Mouse (Mus musculus): ENCODE measurements around the gene Ppfia4.

Gene Ppfia4

DNA sequence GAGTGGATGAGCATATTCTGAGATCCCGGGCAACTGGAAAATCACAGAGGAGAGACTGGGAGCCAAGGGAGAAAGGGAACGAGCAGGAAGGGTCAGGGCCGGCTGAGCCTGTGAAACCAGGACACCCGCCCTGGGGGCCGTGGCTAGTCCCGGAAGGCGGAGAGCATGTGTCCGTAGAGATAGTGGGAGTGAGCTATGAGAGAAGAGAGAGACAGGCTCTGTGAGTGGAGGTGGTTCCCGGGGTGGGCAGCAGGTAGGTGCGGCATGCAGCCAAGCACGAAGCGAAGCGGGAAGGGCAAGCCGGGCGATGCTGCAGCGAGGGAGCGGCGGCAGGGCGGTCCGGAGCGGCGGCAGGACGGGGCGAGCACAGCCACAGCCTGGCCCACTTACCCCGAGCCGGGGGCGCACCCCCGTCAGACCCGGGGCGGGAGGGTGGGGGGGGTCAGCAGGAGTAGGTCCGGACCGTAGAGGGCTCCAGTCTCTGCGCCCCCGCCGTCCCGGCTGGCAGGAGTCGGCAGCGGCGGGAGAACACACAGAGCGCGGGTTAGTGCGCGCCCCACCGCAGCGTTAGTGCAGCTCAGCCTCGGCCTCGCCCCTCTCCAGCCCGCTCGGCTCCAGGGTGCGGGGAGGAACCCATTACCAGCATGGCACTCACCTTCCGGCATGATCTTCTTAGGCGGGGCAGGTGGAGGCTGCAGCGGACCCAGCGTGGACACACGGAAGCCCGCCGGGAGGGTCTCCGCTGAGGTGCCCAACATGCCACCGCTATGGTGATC is 33.9 kb downstream of the Ppfia4 start:
- peak; percentile 34 to 38 for DNase-seq (ENCODE audit: low spot score in 2 of 2)

DNA sequence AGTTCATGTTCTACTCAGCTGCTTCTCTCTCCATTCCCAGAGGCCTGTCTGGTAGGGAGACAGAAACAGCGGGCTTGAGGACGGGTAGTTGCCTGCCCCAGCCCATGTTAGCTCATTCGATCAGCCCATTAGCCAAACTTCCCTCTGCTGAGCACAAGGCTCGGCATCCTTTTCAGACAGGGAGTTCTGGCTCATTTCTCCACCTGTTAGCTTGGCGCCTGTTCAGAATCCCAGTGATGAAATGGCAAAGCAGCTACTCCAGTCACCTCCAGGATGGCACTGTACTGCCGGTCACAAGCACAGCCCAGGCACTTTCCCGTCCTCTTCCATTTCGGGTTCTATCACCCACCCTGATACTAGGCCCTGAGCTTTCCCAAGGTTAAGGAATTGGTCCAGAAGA is 35.5 kb downstream of the Ppfia4 start:
- no peak for DNase-seq (ENCODE audit: low spot score in 2 of 2)

DNA sequence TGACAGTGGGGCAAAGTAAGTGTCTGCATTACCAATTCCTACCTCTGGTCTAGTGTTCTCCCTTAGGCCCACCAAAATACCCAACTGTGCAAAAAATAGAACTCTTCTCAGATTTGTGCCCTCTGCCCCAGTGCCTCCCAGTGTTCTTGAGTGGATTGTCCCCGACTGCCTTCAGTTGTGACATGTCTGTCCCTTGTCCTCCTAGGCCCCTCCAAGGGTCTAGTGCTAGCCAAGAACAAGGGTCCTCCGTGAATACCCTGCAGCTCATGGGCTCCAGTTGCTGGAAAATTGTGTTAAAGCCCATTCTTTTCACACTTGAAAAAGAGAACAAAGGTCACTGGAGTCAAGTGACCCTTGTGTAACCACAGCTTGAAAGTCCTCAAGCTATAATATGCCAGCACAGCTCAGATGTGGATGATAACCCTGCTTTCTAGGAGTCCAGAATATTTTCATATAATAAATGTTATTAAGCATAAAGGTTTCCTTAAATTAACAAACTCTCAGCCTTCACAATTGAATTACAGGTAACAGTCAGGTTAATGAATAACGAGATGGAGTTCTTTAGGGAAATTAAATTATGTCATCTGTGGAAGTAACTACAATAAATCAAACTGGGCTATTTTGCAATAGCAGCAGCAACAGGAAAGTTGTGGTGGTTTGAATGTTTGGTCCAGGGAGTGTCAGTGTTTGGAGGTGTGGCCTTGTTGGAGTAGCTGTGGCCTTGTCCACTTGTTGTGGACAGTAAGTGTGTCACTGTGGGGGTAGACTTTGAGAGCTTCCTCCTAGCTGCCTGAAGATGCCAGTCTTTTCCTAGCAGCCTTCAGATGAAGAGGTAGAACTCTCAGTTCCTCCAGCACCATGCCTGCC is 38.8 kb downstream of the Ppfia4 start:
- no peak for DNase-seq (ENCODE audit: low spot score in 2 of 2)

DNA sequence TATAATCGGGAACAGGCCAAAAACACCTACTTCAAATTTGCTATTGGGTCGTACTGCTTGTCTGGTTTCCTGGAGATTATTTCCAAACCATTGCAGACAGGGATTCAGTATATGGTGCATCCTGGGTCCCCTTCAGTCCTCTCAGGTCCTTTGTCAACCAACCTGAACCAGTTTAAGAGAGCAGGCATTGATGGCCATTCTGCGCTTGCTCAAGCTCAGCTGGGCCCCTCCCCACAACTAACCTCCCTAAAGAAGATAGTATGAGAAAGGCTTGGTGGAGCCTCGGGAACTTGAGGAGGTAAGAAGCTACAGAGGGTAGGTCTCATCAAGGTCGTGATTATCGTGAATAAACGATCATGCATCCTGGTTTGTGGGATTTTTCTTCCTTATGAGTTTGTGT is 39.5 kb downstream of the Ppfia4 start:
- DNase-seq (ENCODE audit: low spot score in 2 of 2) = no peak

DNA sequence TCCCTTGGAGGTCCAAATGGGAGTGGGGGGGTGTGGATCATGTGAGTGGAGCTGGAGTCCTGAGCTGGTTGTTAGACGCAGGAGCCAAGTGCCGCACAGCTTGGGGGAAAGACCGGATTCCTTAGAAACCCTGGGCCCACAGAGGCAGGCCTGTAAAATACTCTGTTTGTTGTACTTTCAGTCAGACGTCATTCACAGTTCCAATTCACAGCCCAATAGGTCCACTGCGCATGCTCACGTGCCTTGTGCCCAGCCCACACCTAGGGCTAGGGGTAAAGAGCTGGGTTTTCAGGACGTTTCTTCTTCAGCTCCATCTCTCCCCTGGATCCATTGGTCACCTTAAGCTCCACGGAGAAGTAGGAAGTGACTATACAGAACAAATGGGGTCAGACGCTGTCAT is 40.1 kb downstream of the Ppfia4 start:
- no peak for DNase-seq (ENCODE audit: low spot score in 2 of 2)

DNA sequence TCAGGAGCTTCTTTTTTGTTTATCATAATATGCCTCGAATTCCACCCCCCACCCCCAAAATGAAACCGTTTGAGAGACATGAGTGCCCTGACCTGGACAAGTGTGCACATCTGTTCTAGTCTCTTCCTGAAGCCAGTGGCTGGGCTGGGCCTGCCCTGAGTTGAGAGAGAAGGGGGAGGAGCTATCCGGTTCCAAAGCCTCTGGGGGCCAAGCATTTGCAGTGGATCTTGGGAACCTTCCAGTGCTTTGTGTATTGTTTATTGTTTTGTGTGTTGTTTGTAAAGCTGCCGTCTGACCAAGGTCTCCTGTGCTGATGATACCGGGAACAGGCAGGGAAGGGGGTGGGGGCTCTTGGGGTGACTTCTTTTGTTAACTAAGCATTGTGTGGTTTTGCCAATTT is 40.7 kb downstream of the Ppfia4 start:
- DNase-seq (ENCODE audit: low spot score in 2 of 2) = peak; percentile 51 to 69

DNA sequence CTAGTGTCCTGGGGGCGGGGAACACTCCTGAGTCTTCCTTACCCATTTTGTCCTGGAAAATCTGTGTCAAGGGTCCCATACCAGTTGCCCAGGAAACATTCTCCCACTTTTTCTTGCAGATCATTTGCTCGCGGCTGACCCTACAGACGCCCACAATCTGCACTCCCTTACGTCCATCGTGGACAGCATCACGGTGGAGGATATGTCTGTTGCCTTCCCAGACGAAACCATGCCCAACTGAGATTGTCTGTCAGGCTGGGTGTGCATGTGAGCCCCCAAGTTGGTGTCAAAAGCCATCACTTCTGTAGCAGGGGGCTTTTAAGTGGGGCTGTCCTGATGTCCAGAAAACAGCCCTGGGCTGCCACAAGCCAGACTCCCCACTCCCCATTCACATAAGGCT is 41.2 kb downstream of the Ppfia4 start:
- no peak for DNase-seq (ENCODE audit: low spot score in 2 of 2)

DNA sequence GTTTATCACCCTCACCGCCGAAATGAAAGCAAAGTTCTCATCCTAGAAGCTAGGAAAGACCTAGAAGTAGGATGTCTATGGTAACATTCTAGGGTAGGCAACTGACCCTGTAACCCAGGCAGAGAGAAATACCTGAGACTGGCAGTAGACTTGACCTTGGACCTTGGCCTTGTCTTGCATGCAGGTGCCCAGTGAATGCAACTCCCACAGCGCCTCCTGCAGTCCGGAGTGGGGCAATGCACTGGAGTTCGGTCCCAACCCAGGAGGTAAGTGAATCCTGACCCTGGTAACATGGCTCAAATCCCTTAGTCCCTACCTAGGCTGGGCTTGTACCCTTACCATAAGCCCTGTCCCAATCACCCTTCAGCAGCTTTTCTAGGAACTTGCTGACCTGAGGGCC is 41.8 kb downstream of the Ppfia4 start:
- no peak for DNase-seq (ENCODE audit: low spot score in 2 of 2)

DNA sequence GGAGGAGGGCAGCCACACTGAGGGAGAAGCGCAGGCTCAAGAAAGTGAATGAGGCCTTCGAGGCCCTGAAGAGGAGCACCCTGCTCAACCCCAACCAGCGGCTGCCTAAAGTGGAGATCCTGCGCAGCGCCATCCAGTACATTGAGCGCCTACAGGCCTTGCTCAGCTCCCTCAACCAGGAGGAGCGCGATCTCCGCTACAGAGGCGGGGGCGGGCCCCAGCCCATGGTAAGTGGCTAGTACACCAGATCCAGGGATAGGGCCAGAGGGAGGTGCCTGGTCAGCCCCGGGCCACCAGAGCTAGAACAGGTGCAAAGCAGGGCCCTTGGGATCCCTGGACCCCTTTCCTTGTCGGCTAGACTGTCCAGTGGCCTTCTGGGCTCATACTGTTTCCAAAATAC is 42.4 kb downstream of the Ppfia4 start:
- DNase-seq (ENCODE audit: low spot score in 2 of 2) = no peak

DNA sequence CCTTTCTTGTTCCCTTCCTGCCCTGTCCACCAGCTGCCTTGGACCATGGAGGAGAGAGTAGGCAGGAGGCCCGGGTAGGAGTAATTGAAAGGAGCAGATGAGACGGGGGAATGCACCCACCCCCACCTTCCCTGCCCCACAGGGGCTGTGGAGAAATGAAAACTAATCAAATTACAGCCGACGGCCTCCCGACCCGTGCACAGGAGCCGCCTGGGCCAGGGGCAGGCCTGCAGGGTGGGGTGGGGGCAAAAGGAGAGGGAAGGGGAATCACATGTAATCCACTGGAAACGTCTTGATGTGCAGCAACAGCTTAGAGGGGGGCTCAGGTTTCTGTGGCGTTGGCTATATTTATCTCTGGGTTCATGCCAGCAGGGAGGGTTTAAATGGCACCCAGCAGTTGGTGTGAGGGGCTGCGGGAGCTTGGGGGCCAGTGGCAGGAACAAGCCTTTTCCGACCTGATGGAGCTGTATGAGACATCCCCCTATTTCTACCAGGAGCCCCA is 43.1 kb downstream of the Ppfia4 start, which contains the start of gene Myog:
Myog (plus strand) TSS at position 392 of the 502 bp plus-strand sequence.
- DNase-seq (ENCODE audit: low spot score in 2 of 2) = no peak

DNA sequence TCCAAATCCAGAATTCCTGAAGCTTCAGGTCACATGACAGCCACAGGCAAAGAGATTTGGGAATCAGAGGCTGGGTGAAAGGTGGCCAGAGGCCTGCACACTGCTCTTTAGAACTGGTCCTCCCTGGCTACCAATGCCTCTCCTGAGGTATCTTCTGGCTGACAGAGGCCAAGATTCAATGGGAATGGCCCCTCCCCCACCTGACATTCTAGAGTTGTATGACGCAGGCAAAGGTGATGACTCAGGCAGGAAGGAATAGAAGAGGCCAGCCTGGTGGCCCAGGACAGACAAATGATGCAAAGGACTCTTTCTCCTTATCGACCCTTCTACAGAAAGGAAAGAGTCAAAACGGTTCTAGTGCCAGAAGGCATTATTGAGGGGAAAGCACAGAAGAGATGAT is 44.5 kb downstream of the Ppfia4 start:
- DNase-seq (ENCODE audit: low spot score in 2 of 2) = no peak

DNA sequence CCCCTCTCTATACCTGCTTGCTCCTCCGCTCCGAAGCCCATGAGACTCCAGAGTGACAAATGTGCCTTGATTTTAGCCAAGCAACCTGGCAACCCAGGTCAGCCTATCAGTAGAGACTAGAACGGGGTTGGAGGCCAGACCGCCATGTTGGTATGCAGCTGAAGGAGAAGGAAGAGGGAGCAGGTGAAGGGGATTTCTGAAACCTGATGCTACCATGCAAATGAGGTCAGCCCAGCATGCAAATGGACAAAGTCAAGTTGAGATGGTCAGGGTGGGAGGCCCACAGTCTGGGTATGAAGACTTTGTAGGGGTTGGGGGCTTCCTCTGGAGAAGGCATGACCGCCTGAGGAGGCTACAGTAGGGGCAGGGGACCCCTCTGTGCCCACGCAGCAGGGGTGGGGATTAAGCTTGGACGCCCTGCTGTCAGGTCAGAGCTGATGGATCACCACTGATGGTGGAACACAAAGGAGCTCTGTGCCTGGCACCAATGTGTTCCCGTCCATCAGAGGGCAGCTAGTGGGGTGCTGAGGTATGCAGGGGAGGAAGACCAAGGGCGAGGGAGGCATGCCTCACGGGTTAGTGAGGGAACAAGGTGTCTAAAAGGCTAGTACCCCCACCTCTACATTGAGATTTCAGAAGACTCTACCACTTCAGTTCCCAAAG is 47.1 kb downstream of the Ppfia4 start:
- no peak for DNase-seq (ENCODE audit: low spot score in 2 of 2)

DNA sequence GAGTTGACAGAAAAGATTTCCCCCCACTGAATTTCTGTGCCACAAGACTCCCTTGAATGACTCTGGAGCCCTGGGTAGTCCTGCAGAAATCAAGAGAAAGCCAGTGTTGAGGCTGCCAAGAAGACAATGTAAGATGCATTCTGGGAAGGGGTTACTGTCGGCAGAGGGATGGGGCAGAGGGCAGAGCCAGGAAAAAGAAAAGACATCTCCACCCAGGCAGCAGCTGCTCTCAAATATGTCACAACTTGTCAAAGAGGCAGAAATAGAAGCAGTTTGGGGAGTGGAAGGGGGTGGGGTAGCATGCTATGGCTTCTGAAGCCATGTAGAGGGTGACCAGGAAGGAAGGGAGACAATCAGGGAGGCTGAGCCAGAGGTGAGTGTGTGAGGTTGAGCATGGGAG is 49.6 kb downstream of the Ppfia4 start:
- DNase-seq (ENCODE audit: low spot score in 2 of 2) = no peak

DNA sequence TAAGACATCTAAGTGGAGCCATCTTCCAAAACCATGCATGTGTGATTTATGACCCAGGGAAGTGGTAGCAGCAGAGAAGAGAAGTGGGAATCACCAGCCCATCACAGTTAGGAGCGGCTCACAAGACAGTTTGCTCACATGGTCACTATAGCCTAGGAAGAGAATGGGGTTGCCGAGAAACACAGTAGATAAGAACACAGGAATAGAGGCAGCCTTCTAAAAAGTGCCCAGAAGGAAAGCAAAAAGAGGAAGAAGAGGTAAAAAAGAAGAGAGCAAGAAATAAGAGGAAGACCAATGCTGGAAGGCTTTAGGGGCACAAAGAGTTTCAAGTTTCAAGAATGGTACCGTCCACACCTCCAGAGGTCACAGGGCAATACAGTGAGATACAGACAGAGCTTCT is 50.4 kb downstream of the Ppfia4 start:
- no peak for DNase-seq (ENCODE audit: low spot score in 2 of 2)

DNA sequence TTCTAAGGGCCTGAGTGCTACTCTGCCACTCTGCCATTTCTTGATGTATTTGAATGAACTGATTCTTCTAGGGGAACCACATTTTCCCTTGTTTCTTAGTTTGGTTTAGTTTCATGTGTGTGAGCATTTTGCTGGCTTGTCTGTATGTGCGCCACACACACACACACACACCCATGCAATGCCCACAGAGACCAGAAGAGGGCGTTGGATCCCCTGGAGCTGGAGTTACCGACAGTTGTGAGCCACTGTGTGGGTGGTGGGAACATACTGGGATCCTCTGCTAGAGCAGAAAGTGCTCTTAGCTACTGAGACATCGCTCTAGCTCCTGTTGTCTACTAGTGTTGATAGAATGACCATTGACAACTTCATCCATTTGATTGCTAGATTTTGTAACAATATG is 51.2 kb downstream of the Ppfia4 start:
- DNase-seq (ENCODE audit: low spot score in 2 of 2) = no peak

DNA sequence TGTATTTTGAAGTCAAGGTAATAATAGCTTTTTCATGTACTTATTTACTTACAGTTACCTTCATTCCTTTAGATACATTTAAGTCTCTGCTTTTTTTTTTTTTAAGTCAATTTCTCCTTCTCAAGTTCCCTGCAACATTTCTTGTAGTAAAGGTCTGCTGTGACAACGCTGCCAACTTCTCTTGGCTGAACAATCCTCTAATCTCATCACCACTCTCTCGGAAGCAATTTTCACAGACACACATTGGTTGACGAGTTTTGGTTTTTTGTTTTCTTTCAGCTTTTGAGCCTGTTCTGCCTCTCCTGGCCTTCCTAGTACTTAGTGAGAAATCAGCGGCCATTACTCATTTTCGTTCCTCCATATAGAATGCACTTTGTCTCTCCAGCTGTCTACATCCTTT is 52.6 kb downstream of the Ppfia4 start:
- DNase-seq (ENCODE audit: low spot score in 2 of 2) = no peak

DNA sequence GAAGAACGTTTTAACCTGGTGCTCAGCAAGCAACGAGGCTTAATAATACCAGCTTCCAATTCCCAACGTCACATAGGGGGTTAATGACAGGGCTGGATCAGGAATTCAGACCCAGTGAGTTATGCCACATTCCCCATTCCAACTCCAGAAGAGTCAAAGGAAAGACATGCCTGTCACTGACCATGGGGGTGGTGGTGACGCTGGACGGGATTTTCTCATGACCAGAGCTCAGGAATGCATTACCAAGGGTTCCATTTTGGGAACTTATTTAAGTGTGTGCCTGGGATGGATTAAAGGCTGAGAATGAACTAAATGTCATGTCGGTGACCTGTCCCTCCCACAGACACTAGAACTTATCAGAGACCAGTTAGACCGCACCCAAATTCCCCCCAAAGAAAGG is 55.9 kb downstream of the Ppfia4 start:
- DNase-seq (ENCODE audit: low spot score in 2 of 2) = no peak

DNA sequence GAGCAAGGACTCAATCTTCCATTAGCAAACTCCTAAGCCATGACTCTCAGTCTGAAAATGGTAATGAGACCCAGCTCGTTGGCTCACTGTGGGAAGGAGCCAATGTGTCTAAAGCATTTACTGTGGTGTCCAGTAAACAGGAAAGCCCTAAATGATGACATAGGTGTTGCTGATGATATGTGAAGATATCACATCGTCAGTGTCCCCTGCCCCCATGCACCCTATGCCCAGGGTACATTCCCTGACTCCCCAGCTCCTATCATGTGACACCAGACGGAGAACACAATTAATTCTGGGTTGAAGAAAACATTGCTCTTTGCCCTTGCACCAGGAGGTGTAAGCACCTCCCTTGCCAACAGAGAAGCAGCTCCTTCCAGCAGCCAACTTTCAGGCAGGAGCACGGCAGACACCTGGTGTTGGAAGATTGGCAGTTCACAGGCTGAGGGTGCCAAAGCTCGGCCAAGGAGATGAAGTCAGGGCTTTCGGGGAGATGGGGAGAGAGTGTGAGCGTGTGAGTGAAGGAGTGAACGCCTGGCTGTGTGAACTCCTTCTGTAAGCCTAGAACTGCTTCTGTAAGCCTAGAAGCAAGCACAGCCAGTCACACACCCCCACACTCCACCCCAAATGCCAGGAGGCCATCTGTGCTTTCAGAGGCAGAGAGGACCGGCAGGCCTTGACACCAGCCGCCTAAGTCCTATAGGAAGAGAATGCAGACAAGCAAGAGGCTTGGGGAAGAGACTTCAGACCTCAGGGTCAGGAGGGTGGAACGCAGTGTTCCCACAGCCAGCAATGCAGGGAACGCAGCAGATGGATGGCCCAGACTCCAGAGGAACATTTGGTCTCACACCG is 56.9 kb downstream of the Ppfia4 start:
- no peak for DNase-seq (ENCODE audit: low spot score in 2 of 2)

DNA sequence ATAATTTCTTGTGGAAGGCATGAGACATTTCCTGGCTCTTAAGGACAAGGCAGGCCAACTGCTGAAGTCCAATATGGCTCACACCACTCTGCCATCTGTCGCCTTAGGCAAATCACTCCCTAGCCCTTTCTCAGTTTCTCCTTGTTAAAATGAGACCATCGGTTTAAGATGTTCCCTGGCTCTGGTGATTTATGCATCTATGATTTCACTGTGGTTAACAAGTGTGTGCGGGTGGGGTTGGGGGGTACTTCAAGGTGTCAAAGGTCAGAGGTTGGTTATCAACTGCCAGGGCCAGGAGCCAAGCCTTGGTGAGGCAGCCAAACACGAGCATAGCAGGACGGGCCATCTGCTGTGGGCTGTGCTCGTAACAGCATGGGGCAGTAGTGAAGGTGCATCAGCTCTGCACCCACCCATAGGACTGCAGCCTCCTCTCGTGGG is 58.2 kb downstream of the Ppfia4 start:
- DNase-seq (ENCODE audit: low spot score in 2 of 2) = no peak

DNA sequence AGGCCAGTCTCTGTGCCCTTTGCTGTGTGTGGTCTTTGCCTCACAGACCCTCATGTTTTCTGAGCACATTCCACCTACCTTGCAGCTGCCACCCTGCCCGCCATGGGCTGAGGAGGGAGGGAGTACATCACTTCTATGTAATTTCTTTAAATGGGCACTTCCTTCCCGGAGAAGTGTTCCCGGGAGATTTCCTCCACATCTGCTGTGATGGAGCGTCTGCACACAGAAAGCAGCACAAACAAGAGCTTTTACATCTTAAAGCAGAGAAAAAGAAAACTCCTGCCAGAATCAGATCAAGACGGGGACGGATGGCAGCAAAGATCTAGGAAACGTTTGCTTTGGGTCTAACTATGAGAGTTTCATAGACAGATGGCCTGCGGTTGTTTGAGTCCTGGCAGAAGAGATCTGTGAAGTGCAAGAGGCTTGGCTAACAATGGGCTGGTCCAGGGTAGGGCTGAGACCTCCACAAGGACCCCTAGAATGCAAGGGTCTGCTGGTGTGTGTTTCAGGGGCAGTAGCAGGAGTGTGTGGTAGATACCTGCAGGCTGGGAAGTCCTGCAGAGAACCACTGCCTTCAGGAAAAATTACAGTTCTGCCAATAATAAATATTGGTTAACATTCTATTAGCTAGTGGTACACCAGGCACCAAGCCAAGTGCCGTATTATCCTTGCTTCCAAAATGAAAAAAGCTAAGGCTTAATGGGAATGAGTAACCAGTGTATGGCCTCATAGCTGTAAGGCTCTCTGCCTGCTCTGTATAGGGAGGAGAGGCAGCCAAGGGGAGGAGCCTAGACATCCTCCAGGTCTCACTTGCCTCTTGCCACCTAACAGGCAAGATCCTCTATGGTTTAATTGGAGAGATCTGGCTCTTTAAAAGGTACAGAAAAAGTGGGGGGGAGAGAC is 59.0 kb downstream of the Ppfia4 start:
- no peak for DNase-seq (ENCODE audit: low spot score in 2 of 2)

All from heart, adult 9 months (tissue).